Mouse (Mus musculus) urinary bladder, adult 2 months (tissue): Measurements from ENCODE around the gene Daxx. TPM values are rescaled to one million over a fixed set of nuclear protein-coding genes. Genes with fewer than 3 reads are reported as not detected.
"Not testable (repeated sequence)": the region's sequence is repeated elsewhere in the genome, so short reads cannot be mapped to it uniquely, and the experiment has no call there.

Source experiments
- DNase-seq: peaks from one replicate; pipeline ENCODE4 v3.0.0; 2022; ENCODE audit warnings: low spot score
- polyA plus RNA-seq: library from polyadenylated mRNA; depleted of rRNA; stranded (reverse); fragments of >200 nt; gene quantifications from 2 replicates; pipeline ENCODE4 v1.2.3, GENCODE M21; 2012; rRNA removed

Daxx gene
- polyA plus RNA-seq, result 28.1 and 31.0 TPM in 2 replicates

DNA sequence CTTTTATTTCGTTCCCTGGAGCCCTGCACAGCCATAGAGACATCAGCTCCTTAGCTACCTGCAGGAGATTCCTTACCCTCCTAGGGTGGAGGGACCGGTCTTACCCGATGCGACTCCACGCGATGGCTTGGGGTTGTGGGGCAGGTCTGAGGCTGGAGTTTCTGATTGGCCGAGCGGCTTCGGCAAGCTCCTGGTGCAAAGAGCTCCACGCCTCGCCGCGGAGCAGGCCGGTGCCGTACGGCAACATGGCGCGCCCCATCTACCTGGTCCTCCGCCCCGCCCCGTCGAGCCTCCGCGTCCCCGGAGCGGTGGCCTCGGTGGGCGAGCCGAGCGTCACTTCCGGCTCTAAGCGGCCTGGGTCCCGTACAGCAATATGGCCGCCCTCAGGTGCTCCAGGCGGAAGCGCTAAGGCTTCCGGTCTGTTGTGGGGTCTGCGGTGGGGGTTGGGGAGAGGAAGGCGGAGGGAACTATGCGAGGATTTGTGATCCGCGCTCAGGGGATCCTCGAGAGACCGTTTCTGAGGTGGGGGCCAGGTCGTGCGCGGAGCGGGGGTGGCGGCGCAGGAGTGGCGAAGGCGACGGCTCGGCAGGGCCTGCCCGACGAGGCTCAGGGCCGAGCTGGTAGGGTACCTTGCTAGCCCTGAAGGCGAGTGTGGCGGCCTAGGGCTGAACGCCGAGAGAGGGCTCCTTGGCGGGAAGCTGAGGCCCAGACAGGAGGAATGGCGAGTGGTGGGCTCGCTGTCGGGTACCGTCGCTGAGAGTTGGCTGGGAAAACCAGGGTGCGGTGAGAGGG is at the start of gene Daxx:
Daxx (plus strand) TSS at position 338 of the 792 bp plus-strand sequence.
- DNase-seq, result peak; percentile 99

DNA sequence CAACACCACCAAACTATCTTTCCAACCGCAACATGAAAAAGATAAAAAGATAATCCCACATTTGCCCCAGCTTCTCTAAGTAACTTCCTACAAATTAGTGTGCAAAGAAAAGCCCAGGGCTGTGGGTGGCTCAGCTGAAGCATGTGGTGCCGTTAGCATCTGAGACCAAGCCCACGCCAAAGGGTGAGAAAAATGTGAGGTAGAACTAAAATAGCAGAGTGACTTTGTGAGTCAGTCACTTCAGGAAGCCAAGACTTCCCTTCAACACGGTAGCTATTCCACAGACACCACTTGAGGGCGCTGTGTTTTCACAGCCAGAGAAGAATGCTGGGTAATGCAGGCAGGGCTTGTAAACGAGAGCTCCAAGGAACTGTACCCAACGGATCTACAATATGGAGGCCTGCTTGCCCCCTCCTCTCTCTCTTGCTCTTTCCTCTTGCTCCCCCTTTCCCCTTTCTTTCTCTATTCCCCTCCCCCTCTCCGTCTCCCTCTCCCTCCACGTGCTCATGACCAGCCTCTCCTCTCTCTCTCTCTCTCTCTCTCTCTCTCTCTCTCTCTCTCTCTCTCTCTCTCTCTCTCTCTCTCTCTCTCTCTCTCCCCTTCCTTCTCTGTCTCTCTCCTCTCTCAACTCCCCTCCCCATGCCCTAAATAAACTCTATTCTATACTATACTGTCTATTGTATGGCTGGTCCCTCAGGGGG is 43.7 kb upstream of the Daxx start:
- DNase-seq, result no peak

DNA sequence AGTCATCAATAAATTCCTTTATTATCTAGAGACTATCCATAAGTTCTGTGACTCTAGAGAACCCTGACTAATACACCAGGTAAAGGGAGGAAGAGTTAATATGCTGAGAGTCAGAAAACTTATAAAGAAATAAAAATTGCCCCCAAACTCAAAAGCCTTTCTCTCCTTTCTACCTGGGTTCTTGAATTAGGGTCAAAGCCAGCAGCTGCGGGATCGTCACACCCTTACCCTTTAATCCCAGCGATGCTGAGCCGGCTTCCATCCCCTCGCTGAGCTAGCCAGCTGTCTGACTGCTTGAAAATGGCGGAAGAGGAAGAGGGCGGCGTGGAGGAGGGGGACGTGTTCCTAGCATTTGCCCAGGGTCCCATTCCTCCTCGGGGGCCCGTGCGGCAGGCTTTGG is 35.7 kb upstream of the Daxx start, which contains the start of gene Gm7029:
Gm7029 (plus strand) TSS at position 301 of the 400 bp plus-strand sequence.
- DNase-seq, result not testable (repeated sequence)

DNA sequence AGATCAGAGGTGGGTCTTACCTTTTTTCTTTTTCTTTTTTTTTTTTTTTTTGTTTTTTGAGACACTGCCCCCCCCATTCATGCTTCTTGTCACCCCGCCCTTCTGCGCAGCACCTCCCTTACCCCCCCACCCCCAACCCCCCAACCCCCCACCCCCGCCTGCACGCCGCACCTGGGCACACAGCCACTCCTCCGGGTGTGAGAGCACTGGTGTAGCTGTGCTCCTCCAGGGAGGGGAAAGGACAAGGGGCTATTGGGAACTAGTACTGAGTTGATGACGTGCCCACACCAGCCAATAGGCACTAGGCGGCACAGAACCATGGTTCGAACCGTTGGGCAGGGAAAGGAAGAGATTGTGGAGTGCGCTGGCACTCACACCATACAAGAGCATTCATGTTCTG is 34.8 kb upstream of the Daxx start:
- DNase-seq, result no peak

DNA sequence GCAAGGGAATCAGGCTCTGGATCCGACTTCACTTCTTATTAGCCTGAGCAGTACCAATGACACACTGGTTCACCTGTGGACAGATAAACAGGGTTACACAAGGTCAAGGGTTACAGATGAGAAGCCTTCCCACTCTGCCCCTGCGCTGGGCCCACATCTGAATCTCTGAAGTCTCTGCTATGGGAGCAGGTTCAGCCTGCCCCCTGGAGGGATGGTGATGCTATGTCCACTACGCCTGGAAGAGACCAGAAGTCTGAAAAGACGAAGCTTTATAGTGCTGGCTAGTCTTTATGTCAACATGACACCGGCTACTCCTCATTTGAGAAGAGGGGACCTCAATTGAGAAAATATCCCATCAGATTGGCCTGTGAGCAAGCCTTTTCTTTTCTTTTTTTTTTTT is 33.4 kb upstream of the Daxx start:
- not testable (repeated sequence) for DNase-seq

DNA sequence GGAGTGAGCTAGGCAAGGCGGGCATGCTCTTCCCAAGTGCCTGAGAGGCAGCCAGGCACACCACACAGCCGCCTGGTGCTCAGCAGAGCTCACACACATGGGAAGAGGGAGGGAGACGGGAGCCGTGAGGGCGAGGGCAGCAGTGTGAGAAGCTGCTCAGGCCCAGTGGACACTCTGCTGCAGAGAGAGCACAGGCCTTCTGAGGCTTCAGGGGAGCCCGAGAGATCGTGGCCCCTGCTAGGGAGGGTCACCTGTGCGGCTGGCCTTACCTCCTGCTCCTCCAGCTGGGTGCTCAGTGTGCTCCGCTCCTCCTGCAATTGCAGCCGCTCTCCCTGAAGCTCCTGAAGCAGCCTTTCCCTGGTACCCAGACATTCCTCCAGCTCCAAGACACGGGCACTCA is 24.9 kb upstream of the Daxx start:
- DNase-seq, result not testable (repeated sequence)

DNA sequence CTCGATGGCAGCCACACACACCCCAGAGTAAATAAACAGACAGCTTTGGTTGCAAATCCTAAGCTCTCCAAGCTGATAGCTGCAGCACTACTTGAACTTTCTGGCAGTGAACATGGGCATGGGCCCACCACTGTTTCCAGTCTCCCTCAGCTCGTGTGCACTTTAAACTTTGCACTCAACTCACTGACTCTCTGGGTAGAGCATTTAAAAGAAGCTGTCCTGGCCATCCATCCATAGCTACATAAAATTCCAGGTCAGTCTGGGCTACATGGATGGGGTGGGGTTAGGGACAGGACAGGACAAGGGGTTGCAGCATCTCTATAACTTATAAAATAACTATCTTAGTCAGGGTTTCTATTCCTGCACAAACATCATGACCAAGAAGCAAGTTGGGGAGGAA is 21.4 kb upstream of the Daxx start:
- DNase-seq, result not testable (repeated sequence)

DNA sequence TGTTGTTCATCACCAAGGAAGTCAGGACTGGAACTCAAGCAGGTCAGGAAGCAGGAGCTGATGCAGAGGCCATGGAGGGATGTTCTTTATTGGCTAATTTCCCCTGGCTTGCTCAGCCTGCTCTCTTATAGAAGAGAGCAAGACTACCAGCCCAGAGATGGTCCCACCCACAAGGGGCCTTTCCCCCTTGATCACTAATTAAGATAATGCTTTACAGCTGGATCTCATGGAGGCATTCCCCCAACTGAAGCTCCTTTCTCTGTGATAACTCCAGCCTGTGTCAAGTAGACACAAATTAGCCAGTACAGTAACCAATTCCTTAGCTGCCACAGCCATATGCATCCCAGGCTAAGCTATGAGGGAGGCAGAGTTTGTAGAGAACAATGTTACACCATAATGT is 21.0 kb upstream of the Daxx start:
- not testable (repeated sequence) for DNase-seq

DNA sequence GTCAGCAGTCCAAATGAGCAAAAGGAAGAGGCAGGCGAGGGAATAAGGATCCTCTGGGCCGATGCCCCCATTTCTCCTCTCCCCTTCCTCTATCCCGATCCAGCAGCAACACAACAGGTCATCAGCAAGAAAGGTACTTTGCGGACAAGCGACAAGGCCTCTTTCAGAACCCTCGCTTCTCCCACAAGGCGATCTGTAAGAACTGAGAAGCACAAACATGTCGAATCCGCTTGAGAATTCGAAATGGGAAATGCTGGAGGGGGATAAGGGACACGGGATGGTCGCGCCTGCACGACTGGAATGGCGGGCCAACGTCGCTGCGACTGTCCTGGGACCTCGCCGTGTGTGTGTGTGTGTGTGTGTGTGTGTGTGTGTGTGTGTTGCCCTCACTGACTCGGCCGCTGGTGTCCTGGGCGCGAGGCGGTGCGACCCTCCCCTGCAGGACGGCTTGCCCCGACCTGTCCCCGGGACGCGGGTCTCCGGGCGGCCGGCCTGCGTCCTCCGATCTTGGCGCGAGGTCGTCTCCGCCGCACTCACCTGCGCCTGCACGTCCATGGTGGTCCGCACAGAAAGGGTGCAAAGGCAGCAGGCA is 19.2 kb upstream of the Daxx start:
- DNase-seq, result not testable (repeated sequence)

DNA sequence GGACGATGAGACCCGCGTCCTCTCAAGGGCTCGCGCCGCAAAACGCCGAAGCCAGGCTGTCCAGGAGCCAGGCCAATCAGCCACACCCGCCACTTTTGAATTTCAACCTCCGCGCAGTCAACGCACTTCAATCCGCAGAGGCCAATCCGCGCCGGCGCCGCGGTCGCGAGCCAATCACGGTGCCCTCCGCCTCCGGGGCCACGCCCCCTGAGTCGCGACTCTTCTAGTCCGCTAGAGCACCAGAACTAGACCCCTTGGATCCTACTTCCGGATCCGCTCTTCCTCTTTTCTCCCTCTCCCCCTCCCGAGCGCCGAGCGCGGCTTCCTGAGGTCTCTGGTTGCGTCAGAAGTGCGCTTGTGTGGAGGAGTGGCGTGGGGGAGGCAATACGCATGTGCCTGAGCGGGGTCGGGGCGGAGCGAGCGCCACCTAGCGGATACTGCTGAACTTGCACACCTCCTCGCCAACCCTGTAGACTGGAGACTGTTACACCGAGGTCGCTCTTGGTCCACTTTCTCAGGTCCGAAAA is 18.6 kb upstream of the Daxx start, which contains the start of gene Kifc1:
Kifc1 (minus strand) TSS at position 129 of the 527 bp plus-strand sequence.
- DNase-seq, result peak; percentile 94

DNA sequence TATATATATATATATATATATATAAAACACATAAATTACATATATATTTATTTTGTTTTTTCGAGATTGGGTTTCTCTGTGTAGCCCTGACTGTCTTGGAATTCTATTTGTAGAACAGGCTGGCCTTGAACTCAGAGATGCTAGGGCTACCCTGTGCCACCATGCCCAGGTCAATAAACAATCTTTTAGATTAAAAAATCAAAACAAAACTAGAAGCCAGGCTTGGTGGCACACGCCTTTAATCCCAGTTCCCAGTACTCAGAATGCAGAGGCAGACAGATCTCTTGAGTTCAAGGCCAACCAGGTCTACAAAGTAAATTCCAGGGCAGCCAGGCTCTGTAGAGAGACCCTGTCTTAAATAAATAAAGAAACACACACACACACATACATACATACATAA is 17.9 kb upstream of the Daxx start:
- no peak for DNase-seq

DNA sequence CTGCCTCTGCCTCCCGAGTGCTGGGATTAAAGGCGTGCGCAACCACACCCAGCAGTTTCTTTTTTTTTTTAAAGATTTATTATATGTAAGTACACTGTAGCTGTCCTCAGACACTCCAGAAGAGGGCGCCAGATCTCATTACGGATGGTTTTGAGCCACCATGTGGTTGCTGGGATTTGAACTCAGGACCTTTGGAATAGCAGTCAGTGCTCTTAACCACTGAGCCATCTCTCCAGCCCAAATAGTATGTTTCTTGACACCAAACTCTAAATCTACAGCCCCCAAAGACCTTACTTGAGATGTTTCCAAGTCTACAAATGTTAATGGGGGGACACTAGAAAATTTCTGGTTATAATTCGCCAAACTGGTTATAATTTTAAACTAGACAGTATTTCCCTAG is 17.3 kb upstream of the Daxx start:
- not testable (repeated sequence) for DNase-seq

DNA sequence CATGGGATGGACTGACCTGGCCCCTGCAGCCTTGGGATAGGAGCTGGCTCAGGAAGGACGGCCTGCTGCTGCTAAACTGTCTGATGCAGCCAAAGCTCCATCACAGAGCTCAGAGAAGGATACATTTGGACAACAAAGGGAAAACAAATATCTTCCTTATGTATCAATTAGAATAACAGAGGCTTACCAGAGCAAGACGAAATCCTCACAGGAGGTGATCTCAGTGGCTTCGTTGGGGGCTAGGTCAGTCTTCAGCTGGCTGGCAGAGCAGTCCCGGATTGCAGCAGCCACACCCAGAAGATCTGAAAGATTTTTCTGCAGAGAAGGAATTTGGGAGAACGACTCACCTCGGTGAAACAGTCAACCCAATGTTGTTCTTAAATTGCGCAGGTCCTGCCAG is 16.8 kb upstream of the Daxx start:
- DNase-seq, result no peak

DNA sequence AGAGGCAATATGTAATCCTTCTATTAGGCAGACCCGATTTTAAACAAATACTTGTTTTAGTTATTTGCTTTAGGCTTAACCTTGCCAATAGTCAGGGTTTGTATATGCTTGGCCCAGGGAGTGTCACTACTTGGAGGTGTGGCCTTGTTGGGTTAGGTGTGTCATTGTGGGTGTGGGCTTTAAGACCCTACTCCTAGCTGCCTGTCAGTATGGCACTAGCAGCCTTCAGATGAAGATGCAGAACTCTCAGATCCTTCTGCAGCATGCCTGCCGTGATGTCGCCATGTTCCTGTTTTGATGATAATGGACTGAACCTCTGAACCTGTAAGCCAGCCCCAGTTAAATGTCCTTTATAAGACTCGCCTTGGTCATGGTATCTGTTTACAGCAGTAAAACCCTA is 16.2 kb upstream of the Daxx start:
- DNase-seq, result not testable (repeated sequence)

DNA sequence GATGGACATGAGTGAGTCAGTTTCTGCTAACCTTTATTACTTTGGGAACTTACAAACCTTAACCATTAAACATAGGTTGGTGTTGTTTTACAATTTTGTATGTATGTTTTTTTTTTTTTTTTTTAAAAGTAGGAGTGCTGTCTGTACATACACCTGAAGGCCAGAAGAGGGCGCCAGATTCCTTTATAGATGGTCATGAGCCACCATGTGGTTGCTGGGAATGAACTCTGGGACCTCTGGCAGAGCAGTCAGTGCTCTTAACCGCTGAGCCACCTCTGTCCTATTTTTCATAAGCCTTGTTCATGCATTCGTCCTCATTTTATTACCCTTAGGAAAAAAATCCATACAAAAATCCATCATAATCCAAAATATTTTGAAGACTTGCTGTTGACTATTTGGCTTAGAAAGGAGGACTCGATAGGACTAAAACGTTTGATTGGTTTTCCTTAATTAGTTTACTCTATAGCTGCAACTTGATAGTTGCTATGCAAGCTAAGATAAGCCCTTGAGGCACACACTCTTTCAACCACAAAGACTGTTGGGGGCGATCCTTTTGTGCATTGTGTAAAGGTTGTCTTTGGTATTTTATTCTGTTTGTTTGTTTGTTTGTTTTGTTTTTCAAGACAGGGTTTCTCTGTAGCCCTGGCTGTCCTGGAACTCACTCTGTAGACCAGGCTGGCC is 12.0 kb upstream of the Daxx start:
- no peak for DNase-seq

DNA sequence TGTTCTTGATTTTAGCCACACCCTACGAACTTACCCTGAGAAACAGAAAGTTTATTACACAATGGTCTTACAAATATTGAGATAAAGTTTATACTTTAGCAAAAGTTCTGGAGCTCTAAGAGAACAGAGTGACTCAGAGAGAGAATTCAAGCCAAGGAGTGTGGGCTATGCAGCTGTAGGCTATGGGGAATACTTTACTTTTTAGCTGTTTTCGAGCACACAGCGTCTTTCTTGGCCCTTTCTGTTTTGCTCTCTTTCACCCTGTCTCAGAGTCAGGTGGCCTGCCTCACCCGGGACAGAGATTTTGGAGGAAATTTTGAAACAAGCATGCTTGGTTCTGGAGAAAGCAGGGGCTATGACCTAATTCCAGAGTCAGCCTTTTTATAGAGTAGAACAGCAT is 11.0 kb upstream of the Daxx start:
- not testable (repeated sequence) for DNase-seq

DNA sequence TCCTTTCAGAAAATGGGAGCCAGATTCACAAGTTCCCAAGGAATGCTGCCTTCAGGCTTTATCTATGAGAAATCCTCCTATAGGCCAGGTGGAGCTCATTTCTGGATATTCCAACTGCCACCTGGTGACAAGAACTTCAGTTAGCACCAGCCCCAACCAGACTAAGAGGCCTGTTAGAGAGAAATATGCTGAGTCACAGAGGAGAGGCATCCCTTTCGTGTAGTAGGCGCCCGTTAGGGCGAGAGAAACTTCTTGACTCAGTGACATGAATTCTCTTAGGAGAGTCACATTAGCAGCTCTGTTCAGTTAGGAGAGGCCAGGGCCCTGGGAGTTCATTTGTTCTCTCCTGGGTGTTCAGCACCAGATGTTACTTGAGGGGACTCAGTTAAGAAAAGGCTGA is 9.6 kb upstream of the Daxx start:
- DNase-seq, result no peak

DNA sequence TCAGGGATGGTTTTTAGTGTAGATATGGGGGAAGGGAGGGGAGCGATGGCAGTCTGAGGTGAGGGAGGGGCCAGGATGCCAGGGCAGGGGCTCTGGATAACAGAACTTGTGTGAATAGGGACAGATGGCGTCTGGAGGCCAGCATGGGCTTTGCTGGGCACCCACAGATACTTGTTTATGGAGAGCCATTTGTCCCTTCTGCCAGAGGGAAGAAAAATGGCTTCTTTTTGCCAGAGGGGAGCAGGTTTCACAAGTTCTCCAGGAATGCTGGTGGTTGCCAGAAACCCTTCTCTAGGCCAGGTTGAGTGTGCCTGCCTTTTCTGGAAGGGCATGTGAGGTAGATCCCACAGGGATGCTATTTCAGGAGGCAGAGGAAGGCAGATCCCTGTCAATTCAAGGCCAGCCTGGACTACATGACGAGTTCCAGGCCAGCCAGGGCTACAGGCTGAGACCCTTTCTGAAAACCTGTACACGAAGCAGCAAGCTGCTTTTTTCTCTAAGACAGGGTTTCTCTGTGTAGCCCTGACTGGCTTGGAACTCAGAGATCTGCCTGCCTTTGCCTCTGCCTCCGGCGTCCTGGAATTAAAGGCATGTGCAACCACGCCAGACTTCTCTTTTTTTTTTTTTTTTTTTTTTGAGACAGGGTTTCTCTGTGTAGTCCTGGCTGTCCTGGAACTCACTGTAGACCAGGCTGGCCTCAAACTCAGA is 8.8 kb upstream of the Daxx start:
- DNase-seq, result no peak

DNA sequence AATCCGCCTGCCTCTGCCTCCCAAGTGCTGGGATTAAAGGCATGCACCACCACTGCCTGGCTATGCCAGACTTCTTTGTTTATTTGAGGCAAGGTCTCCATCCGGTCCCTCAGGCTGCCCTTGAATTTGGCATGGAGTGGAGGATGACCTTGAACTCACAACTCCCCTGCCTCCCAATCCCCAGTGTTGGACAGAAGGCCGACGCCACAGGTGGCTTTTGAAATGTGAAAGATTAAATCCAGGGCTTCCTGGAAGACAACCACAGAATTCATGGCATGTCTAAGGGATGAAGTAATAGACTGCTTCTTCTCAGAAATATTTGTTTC is 8.3 kb upstream of the Daxx start:
- no peak for DNase-seq

DNA sequence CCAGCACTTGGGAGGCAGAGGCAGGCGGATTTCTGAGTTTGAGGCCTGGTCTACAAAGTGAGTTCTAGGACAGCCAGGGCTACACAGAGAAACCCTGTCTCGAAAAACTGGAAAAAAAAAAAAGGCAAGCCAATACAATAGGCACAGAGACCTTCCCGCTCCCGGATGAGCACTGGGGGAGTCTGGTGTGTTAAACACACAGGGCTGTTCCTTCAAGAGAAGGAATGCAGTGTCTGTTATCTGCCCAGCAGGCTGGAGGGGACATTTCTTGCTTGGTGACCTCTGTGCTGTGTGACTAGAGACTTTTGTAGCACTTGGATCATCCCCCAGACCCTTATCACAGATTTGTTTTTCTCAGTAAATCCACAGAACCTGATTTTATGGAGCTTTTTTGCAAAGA is 7.6 kb upstream of the Daxx start:
- DNase-seq, result no peak

DNA sequence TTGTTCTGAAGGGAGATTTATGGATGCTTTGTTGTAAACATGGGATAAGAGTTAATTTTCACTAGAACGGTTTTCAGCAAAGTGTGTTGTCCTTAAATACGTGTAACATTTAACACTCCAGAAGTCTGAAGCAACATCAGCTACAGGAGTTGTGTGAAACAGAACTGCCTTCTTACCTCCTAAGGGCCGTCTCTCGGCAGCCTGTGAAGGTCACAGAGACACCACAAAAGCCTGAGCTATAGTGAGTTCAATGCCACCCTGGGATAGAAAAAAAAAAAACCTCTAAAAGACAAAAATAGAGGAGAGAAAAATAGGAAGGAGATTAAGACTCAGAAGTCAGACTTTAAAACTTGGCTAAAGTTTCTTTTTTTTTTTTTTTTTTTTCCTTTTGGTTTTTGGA is 7.1 kb upstream of the Daxx start:
- DNase-seq, result no peak
